Mouse (Mus musculus) stomach, postnatal 0 days (tissue): Measurements from ENCODE around the gene Fhit.

Source experiments
- CTCF ChIP-seq: IDR thresholded peaks from 2 replicates; pipeline ENCODE4 v1.5.1; 2016; ENCODE audit warnings: antibody characterized with exemption, low read depth, mild to moderate bottlenecking, moderate library complexity
- EP300 ChIP-seq: optimal IDR thresholded peaks from 2 replicates; pipeline ENCODE3; 2016; ENCODE audit warnings: antibody characterized with exemption

DNA sequence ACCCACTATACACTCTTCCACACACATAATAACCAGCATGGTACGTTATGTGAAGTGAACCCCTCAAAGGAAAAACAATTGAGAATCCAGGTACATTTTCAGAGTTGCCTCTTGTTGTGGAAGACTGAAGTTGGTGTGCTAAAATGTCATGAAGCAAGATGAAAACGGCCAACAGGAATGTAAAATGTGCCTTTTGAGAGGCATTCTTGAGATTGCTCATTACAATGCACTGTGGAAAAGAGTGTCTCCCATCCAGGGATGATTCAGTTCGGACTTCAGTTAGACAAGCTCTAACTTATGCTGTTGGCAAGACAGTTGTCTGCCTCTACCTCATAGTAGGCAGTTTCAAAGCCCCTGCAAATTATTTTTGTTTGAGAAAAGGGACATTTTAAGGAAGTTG lies 676.0 kb downstream of the Fhit start:
- no peak for TF ChIP-seq CTCF
- no peak for TF ChIP-seq EP300
